Mouse (Mus musculus) mouse embryonic stem cell (cell line): ENCODE data around the gene Mtfr1l.

Experiments
- in situ Hi-C, 2 experiments: fragments of 300-500 bp; cut with MboI; formaldehyde crosslinking; loops; 1 replicate in 1 of 2; 3 replicates in 1 of 2; pipeline ENCODE4 v1.14.3; 2019 to 2020; ENCODE audit warnings: low sequenced_read_pairs in 2 of 2, low pct_unique_long_range_greater_than_20kb in 1 of 2, mixed read lengths in 1 of 2; ENCODE audit not compliant: unreplicated experiment in 1 of 2

The Mtfr1l gene

GRCm38 (mm10) chr4:134559154-134559553 is 24.0 kb upstream of the Mtfr1l start:
- in situ Hi-C loops = no loop called here

- in situ Hi-C loops = no loop called here
These were observed 23.5 kb upstream of the Mtfr1l start for GRCm38 (mm10) chr4:134558570-134559113.

- in situ Hi-C loops = no loop called here
These were observed 22.6 kb upstream of the Mtfr1l start for GRCm38 (mm10) chr4:134557626-134558249.

- in situ Hi-C loops = no loop called here
These were observed 20.9 kb upstream of the Mtfr1l start for GRCm38 (mm10) chr4:134555956-134556580.

GRCm38 (mm10) chr4:134553631-134554030 is 18.4 kb upstream of the Mtfr1l start:
- in situ Hi-C loops = no loop called here

GRCm38 (mm10) chr4:134551494-134552316 is 16.5 kb upstream of the Mtfr1l start, which contains the start of gene Selenon:
Gene Selenon (minus strand): TSS chr4:134552166.
- in situ Hi-C loops = no loop called here

GRCm38 (mm10) chr4:134549899-134550298 is 14.7 kb upstream of the Mtfr1l start:
- in situ Hi-C loops = no loop called here

- in situ Hi-C loops = no loop called here
These were observed 13.2 kb upstream of the Mtfr1l start for GRCm38 (mm10) chr4:134548169-134548938.

GRCm38 (mm10) chr4:134546814-134547705 is 11.9 kb upstream of the Mtfr1l start:
- in situ Hi-C loops = no loop called here

GRCm38 (mm10) chr4:134543261-134543660 is 8.1 kb upstream of the Mtfr1l start:
- in situ Hi-C loops = no loop called here

GRCm38 (mm10) chr4:134542726-134543125 is 7.5 kb upstream of the Mtfr1l start:
- in situ Hi-C loops = no loop called here

GRCm38 (mm10) chr4:134538997-134539580 is 3.9 kb upstream of the Mtfr1l start:
- in situ Hi-C loops = no loop called here

GRCm38 (mm10) chr4:134535787-134536151 is 582 bp upstream of the Mtfr1l start:
- in situ Hi-C loops = no loop called here

GRCm38 (mm10) chr4:134534124-134534886 is 882 bp downstream of the Mtfr1l start:
- in situ Hi-C loops = no loop called here

- in situ Hi-C loops = no loop called here
These were observed 1.8 kb downstream of the Mtfr1l start for GRCm38 (mm10) chr4:134533421-134533820.

GRCm38 (mm10) chr4:134532928-134533327 is 2.3 kb downstream of the Mtfr1l start:
- in situ Hi-C loops = no loop called here

GRCm38 (mm10) chr4:134526220-134526619 is 9.0 kb downstream of the Mtfr1l start:
- in situ Hi-C loops = no loop called here
